Mouse (Mus musculus): ENCODE measurements around the gene Dusp27. TPM values are rescaled to one million over a fixed set of nuclear protein-coding genes. Genes with fewer than 3 reads are reported as not detected.

Gene Dusp27
- polyA plus RNA-seq, 1 experiment from 2014 or later, result 3.2 TPM

DNA sequence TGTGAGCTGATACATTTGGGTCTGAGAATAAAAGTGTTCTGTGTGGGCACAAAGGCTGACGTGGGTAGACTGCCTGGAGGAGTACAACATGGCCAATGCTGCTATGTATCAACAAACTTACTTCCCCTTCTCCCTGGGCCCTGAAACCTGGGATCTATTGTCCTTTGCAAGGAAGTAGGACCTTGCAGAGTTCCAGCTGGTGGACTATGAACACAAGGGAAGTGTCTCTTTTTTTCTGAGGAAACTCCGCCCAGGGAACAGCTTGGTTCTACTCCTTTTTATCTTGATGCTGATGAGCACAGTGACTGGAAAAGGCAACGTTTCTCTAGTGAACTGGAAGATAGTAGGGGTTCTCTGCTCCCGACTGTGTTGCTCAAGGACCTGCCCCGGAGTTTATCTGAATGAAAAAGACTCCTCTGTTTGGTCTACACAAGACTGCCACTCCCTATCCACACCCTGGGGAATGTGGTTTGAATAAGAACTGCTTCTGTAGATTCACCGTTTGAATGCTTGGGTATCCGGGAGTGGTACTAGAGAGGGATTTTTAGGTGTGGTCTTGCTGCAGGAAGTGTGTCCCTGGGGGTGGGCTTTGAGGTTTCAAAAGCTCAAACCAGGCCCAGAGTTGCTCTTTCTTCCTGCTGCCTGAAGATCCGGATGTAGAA is 2.7 kb downstream of the Dusp27 start:
- H3K9me3 ChIP-seq, result no peaks in the 10 kb centered on the region
- H3K27me3 ChIP-seq (replicated peaks), result no peaks in the 10 kb centered on the region
- no peak overlapping the region for H3K4me3 ChIP-seq (replicated peaks)
- peaks cover 6% of the 10 kb centered on the region for H3K4me1 ChIP-seq
- WGBS, result 58% methylated on average over 8 of the region's 8 CpGs
- H3K27ac ChIP-seq, result no peak overlapping the region
- H3K36me3 ChIP-seq, result no peaks in the 10 kb centered on the region
- ATAC-seq (ENCODE audit: insufficient read depth, low FRiP score, low read depth), result no peak
- no peak overlapping the region for H3K9ac ChIP-seq
- no peak overlapping the region for H3K4me2 ChIP-seq

DNA sequence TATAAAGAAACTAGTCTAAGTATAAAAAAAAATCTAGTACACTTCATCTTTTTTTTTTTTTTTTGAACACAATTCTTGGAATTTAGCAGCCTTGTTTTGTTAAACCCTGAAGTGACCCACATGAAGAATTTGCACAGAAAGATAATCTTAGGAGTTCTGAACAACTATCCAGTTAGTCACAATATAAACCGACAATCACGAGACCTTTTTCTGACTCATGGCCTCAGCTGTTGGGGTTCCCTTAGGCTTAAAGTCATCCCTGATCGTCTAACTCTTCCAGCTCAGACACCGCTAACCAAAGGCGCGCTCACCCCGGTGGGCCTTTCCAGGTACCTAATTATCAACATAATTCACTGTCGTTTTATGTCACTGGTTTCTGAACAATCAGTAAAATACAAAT is 4.0 kb downstream of the Dusp27 start:
- ATAC-seq (ENCODE audit: insufficient read depth, low FRiP score, low read depth), result no peak
- H3K9me3 ChIP-seq, result no peaks in the 10 kb centered on the region
- WGBS, result 92% methylated on average over 8 of the region's 8 CpGs
- no peaks in the 10 kb centered on the region for H3K36me3 ChIP-seq
- no peak overlapping the region for H3K4me2 ChIP-seq
- H3K27me3 ChIP-seq (replicated peaks), result no peaks in the 10 kb centered on the region
- H3K27ac ChIP-seq, result no peak overlapping the region
- no peak overlapping the region for H3K4me3 ChIP-seq (replicated peaks)
- no peak overlapping the region for H3K9ac ChIP-seq
- peaks cover 6% of the 10 kb centered on the region for H3K4me1 ChIP-seq

DNA sequence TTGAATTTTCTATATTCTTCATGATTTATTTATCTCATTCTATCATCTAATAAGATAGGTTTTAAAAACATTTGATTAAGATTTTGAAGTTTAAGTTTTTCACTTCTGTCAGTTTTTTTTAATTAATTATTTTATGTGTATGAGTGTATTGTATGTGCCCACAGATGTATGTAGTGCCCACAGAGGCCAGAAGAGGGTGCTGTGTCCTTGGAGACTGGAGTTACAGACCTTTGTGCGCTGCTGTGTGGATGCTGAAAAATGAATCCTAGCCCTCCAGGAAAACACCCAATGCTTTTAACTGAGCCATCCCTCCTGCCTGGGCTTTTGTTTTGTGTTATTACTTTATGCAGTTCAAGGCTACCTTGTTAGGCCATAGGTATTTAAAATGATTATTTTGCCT is 4.7 kb downstream of the Dusp27 start:
- H3K4me1 ChIP-seq, result peaks cover 6% of the 10 kb centered on the region
- H3K9ac ChIP-seq, result no peak overlapping the region
- WGBS, result 88% methylated on average over 1 of the region's 1 CpGs
- no peaks in the 10 kb centered on the region for H3K27me3 ChIP-seq (replicated peaks)
- H3K4me2 ChIP-seq, result no peak overlapping the region
- ATAC-seq (ENCODE audit: insufficient read depth, low FRiP score, low read depth), result no peak
- no peaks in the 10 kb centered on the region for H3K36me3 ChIP-seq
- no peak overlapping the region for H3K27ac ChIP-seq
- no peak overlapping the region for H3K4me3 ChIP-seq (replicated peaks)
- H3K9me3 ChIP-seq, result no peaks in the 10 kb centered on the region

DNA sequence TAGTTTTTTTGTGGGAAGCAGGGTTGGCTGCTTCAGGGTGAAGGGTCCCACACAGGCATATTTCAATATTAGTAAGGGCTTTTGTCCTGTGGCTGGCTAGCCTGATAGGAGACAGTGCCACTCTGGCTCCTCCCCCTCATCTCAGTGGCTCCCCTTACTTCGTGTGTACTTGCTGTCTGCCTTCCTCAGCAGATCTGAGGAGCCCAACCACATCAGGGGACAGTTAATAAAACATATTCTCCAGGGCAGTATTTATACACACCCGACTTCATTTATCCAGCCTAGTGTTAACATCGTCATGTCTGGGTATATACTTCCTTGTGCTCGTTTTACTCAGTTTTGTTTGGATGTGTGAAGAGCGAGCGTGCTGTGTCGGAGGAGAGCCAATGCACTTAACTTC is 5.6 kb downstream of the Dusp27 start:
- no peaks in the 10 kb centered on the region for H3K9me3 ChIP-seq
- ATAC-seq (ENCODE audit: insufficient read depth, low FRiP score, low read depth), result no peak
- H3K27me3 ChIP-seq (replicated peaks), result no peaks in the 10 kb centered on the region
- no peak overlapping the region for H3K27ac ChIP-seq
- H3K4me3 ChIP-seq (replicated peaks), result no peak overlapping the region
- H3K36me3 ChIP-seq, result no peaks in the 10 kb centered on the region
- H3K9ac ChIP-seq, result no peak overlapping the region
- H3K4me1 ChIP-seq, result peaks cover 5% of the 10 kb centered on the region
- WGBS, result 52% methylated on average over 7 of the region's 7 CpGs
- no peak overlapping the region for H3K4me2 ChIP-seq

DNA sequence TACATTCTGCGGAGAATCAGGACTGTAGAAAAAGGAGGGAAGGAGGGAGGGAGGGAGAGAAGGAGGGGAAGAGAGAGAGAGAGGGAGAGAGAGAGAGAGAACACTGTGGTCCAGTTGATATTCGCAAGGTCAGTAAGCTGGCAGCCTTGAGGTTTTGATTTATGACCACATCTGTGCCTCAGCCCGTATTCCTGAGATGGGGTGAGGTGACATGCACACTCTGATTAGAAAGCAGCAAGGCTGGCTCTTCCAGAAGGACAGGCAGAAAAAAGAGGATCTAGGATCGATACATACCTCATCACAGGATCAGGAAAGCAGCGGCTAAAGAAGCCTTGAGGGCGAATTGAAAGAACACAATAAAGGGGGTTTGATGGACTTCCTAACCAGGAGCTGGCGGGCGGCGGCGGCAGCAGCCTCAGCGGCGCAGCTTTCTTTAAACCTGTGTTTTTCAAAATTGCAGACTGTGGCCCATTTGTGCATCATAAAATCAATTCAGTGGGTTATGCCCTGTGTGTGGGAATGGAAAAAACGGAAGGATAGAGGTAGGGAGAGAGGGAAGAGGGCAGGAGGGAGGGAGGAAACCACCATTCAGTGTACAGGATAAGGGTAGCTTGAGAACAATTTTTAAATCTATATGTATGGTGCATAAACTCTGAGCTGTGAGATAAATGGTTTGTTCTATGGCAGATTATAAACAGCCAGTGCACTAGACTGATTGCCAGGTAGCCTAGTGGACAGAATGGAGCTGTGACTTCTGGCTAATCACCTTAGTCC is 9.7 kb downstream of the Dusp27 start:
- Histone ChIP-seq H3K27me3 (replicated peaks) (no peaks in the 10 kb centered on the region), H3K27ac (no peak overlapping the region), H3K4me3 (replicated peaks) (no peak overlapping the region), H3K36me3 (no peaks in the 10 kb centered on the region), H3K4me2 (no peak overlapping the region), H3K4me1 (no peaks in the 10 kb centered on the region), H3K9me3 (no peaks in the 10 kb centered on the region), H3K9ac (no peak overlapping the region)
- ATAC-seq (ENCODE audit: insufficient read depth, low FRiP score, low read depth), result no peak
- 61% methylated on average over 13 of the region's 13 CpGs for WGBS

DNA sequence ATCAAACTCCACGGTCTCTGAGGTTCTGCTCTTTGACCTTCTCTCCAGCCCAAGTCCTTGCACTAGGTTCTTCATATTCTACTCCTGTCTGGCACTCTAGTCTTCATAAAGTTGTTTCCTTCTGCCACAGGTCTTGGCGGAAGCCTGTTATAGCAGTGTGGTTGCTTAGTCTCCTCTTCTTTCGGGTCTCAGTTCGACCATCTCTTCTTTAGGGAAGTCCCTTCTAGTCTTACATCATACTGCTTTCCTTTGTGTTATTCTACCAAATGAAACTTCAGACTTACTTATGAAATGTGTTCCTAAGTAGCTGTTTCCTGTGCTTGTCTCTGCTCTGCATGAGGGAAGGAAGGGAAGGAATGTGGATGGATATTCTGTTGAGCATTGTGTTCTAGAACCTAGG is 12.0 kb downstream of the Dusp27 start:
- Histone ChIP-seq H3K36me3 (no peaks in the 10 kb centered on the region), H3K9ac (no peak overlapping the region), H3K27ac (no peak overlapping the region), H3K27me3 (replicated peaks) (no peaks in the 10 kb centered on the region), H3K4me2 (no peak overlapping the region), H3K9me3 (no peaks in the 10 kb centered on the region), H3K4me3 (replicated peaks) (no peak overlapping the region), H3K4me1 (no peaks in the 10 kb centered on the region)
- ATAC-seq (ENCODE audit: insufficient read depth, low FRiP score, low read depth), result no peak
- WGBS, result 85% methylated on average over 4 of the region's 4 CpGs

DNA sequence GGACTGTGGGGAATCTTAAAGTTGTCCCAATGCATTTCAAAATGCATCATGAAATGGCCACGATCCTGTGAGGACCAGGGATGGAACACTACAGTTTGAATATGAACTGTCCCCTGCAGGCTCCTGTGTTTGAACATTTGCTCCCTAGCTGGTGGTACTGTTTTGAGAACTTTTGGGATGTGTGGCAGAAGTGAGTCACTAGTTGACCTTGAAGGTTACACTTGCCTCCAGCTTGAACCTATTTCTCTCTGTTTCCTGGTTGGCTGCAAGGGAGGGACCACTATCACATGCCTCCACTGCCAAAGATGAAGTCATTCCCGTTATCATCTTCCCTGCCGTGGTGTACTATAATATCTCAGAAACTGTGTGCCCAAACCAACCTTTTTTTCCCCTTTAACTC is 12.7 kb downstream of the Dusp27 start:
- 79% methylated on average over 3 of the region's 3 CpGs for whole genome bisulfite sequencing
- Histone ChIP-seq H3K4me2 (no peak overlapping the region), H3K4me1 (no peaks in the 10 kb centered on the region), H3K27ac (no peak overlapping the region), H3K27me3 (replicated peaks) (no peaks in the 10 kb centered on the region), H3K9ac (no peak overlapping the region), H3K36me3 (no peaks in the 10 kb centered on the region), H3K9me3 (no peaks in the 10 kb centered on the region), H3K4me3 (replicated peaks) (no peak overlapping the region)
- ATAC-seq (ENCODE audit: insufficient read depth, low FRiP score, low read depth), result no peak

DNA sequence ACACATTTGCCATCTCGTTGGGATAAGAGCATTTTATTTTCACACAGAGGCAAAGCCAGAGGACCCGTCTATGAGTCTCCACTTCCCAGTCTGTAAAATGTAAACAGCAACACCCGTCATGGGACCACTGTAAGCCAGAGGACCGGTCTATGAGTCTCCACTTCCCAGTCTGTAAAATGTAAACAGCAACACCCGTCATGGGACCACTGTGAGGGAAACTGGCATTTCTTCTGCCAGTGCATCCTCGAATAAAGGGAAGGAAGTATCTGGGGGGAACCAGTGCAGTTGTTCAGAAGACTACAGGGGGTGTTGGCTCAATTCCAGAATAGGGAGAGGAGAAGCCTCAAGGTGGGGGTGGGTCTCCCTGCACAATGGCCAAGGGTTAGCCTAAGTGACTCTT is 22.3 kb downstream of the Dusp27 start:
- Histone ChIP-seq H3K9ac (no peak overlapping the region), H3K27me3 (replicated peaks) (no peaks in the 10 kb centered on the region), H3K9me3 (no peaks in the 10 kb centered on the region), H3K4me3 (replicated peaks) (no peak overlapping the region), H3K36me3 (no peaks in the 10 kb centered on the region), H3K27ac (no peak overlapping the region), H3K4me2 (no peak overlapping the region), H3K4me1 (no peaks in the 10 kb centered on the region)
- ATAC-seq (ENCODE audit: insufficient read depth, low FRiP score, low read depth), result no peak; the same call in none of the 2 replicates
- WGBS, result 55% methylated on average over 6 of the region's 6 CpGs

DNA sequence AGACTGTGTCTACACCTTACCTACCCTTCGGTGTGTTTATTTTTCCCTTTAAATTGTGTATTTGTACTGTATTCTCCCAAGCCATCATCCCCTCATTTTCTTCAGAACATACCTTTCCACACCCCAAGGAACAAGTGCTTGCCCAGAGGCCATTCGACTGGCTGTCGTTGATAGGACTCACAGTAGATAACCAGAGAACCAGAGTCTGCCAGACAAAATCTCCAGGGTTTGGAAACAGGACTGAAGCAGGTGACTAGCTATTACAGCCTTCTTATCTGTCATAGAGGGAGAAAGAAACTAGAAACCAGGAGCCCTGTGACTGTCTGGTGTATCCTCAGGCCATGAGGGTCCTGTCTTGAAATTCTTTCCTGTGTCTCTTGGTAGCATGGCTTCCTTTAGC is 22.9 kb downstream of the Dusp27 start:
- Histone ChIP-seq H3K36me3 (no peaks in the 10 kb centered on the region), H3K27ac (no peak overlapping the region), H3K4me3 (replicated peaks) (no peak overlapping the region), H3K27me3 (replicated peaks) (no peaks in the 10 kb centered on the region), H3K4me2 (no peak overlapping the region), H3K4me1 (no peaks in the 10 kb centered on the region), H3K9ac (no peak overlapping the region), H3K9me3 (no peaks in the 10 kb centered on the region)
- 83% methylated on average over 3 of the region's 3 CpGs for WGBS
- no peak for ATAC-seq (ENCODE audit: insufficient read depth, low FRiP score, low read depth)

DNA sequence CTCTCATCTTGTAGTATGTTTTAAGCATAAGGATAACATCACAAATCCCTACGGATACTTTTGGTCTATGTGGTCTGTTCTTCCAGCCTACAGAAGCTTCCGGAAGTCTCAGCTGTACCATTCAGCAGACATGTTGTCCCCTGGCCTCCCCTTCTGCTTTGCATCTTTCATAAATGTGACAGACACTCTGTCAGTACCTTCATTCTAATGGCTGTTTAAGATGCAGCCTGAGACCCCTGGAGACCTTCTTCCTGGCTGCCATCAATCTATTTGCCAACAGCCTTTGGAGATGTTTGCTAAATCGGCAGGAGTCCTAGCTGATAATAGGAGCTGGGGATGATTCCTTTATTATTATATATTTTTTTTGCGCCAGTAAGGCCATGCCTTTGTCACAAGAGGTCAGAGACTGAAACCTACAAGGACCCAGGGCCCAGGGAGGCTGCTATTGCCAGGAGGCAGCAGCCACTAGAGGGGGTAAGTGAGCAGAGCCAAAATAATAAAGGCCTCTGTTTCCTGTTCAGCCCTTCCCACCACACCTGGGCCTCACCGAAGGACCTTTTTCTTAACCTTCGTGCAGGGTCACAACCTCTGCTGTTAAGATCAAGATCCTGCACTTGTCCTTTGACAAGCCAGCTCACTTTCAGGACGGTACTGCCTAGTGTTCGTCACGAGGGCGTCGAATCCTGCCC is 24.7 kb downstream of the Dusp27 start:
- H3K4me3 ChIP-seq (replicated peaks), result no peak overlapping the region
- H3K27me3 ChIP-seq (replicated peaks), result no peaks in the 10 kb centered on the region
- 59% methylated on average over 11 of the region's 11 CpGs for WGBS
- no peak overlapping the region for H3K27ac ChIP-seq
- H3K4me1 ChIP-seq, result no peaks in the 10 kb centered on the region
- ATAC-seq (ENCODE audit: insufficient read depth, low FRiP score, low read depth), result no peak
- H3K4me2 ChIP-seq, result no peak overlapping the region
- no peaks in the 10 kb centered on the region for H3K9me3 ChIP-seq
- no peaks in the 10 kb centered on the region for H3K36me3 ChIP-seq
- no peak overlapping the region for H3K9ac ChIP-seq

DNA sequence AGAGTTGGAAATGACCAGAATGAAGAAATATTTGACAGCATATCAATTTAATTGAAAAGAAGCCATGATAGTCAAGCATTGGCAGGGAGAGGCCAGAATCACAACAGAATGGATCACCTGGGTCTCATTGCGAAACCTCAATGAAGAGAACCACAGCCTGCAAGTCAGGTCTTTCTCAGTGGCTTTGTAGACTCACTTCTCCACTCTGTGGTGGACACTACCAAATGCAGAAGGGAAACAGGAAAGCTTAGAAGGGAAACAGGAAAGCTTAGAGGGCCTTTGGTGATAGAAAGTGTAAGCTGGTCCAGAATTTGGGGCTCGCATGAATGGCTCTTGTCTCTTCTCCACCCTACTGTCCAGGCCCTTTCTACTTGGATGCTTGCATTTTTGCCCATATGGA is 29.6 kb downstream of the Dusp27 start:
- Histone ChIP-seq H3K4me1 (no peaks in the 10 kb centered on the region), H3K27me3 (replicated peaks) (no peaks in the 10 kb centered on the region), H3K4me2 (no peak overlapping the region), H3K9ac (no peak overlapping the region), H3K36me3 (no peaks in the 10 kb centered on the region), H3K27ac (no peak overlapping the region), H3K9me3 (no peaks in the 10 kb centered on the region), H3K4me3 (replicated peaks) (no peak overlapping the region)
- 88% methylated on average over 2 of the region's 2 CpGs for WGBS
- no peak for ATAC-seq (ENCODE audit: insufficient read depth, low FRiP score, low read depth)

DNA sequence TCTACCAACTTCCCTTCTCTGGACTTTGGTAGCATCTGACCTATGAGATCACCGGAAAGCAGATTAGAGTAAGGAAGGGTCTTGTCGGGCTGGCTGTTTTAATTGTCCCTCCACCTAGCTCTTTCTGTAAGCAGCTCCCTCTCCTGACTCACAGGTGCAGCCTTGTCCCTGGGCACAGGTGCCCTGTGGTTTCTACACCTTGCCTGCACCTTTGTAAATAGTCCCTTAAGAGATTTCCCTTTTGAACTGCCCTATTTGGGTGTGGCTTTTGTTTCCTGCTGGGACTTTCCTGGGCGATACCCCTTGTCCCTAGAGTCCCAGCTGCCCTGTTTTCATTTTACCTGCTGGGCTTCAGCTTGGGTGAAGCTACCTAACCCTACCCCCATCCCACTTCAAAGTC is 33.3 kb downstream of the Dusp27 start:
- no peaks in the 10 kb centered on the region for H3K36me3 ChIP-seq
- no peak overlapping the region for H3K27ac ChIP-seq
- no peaks in the 10 kb centered on the region for H3K27me3 ChIP-seq (replicated peaks)
- H3K9me3 ChIP-seq, result no peaks in the 10 kb centered on the region
- WGBS, result 77% methylated on average over 3 of the region's 3 CpGs
- H3K4me3 ChIP-seq (replicated peaks), result no peak overlapping the region
- no peaks in the 10 kb centered on the region for H3K4me1 ChIP-seq
- H3K4me2 ChIP-seq, result no peak overlapping the region
- no peak overlapping the region for H3K9ac ChIP-seq
- ATAC-seq (ENCODE audit: insufficient read depth, low FRiP score, low read depth), result no peak

Measured in stomach, embryonic 15.5 days (tissue).